Mouse (Mus musculus): ENCODE results near the gene Mapre1.

GRCm38 (mm10) chr2:153767484-153767883 lies 26.4 kb downstream of the Mapre1 start:
- no peak for TF ChIP-seq POLR2A (IDR thresholded peaks at IDR 0.05; ENCODE audit: low read depth, low read length)
- TF ChIP-seq CTCF (IDR thresholded peaks at IDR 0.05; ENCODE audit: extremely low read depth, insufficient read depth, insufficient read length, insufficient replicate concordance), result no peak

Data from spleen, adult 2 months (tissue).